Mouse (Mus musculus): ENCODE measurements around the gene Chaf1a. TPM values are rescaled to one million over a fixed set of nuclear protein-coding genes. Genes with fewer than 3 reads are reported as not detected.

The Chaf1a gene
- polyA plus RNA-seq, 1 experiment from 2014 or later: 14.2 TPM

DNA sequence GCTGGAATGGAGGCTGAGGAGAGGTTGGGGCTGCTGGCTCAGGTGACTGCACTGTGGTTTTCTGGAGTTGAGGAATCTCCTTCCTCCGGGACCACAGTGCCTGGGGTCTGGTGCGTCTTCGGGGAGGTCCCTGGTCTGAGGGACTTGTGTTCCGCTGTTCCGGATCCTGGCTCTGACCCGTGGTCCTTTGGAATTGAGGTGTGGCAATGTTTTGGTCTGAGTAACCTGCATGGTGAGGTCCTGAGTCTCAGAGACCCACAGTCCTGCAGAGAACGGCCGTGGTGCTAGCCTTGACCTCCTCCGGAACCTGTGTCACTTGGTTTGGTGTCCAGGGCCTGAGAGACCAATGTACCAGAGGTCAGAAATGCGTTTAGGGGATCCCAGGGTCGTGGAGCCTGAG, 39.7 kb downstream of the Chaf1a start:
- Histone ChIP-seq H3K9me3 (ENCODE audit: control insufficient read depth, low read length) (no peaks in the 10 kb centered on the region), H3K27me3 (replicated peaks; ENCODE audit: control insufficient read depth, insufficient read depth, low read length) (no peaks in the 10 kb centered on the region), H3K4me1 (ENCODE audit: control insufficient read depth, insufficient read depth, low read length) (peaks cover 18% of the 10 kb centered on the region), H3K36me3 (ENCODE audit: control insufficient read depth, insufficient read depth, low read length) (peaks cover 22% of the 10 kb centered on the region), H3K4me3 (ENCODE audit: low read depth, low read length) (peak overlapping the region; percentile 92), H3K9ac (ENCODE audit: low read depth, low read length) (peak overlapping the region; percentile 88), H3K27ac (replicated peaks; ENCODE audit: low read depth, low read length) (peak overlapping the region; percentile 69), H3K4me2 (ENCODE audit: low read depth, low read length) (peak overlapping the region; percentile 97)
- DNase-seq (ENCODE audit: low spot score) (no peak), ATAC-seq (ENCODE audit: low read depth) (no peak)
- WGBS: under 1% methylated on average over 11 of the region's 11 CpGs

DNA sequence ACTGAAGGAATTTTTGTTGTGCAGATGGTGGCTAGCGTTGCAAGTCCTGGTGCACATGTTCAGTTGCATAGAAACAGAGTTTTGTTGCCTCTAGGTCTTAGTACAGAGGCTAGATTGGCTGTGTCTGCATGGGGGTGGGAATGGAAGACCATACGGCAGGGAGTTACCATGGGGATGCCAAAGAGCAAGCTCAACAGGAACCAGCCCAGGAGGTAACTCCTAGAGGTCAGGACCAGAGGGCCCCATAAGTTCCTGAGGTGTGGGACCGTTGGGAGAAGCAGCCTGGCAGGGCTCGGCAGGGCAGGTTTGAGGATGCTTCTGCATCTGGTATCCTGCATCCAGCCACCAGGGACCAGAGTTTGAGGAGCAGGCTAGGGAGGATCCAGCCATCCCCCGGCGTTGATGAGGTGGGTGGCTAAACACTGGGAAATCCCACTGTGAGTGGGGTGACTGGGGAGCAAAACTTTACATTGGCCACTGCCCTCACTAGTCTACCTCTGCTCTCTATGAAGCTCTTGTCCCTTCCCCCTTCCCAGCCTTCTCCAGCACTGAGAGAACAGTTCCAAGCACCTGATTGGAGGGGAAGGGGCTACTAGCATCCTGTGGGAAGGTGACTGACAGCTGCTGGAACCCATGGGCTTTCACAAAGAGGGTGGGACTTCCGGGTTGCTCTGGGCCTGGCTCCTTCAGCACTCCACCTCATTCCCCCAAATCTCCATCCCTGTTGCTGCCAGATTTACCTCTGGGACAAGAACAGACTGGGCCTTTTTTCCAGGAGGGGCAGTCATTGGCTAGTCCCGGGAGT, 40.7 kb downstream of the Chaf1a start:
- Histone ChIP-seq H3K4me2 (ENCODE audit: low read depth, low read length) (peak overlapping the region; percentile 97), H3K27me3 (replicated peaks; ENCODE audit: control insufficient read depth, insufficient read depth, low read length) (no peaks in the 10 kb centered on the region), H3K36me3 (ENCODE audit: control insufficient read depth, insufficient read depth, low read length) (peaks cover 22% of the 10 kb centered on the region), H3K4me1 (ENCODE audit: control insufficient read depth, insufficient read depth, low read length) (peaks cover 10% of the 10 kb centered on the region), H3K27ac (replicated peaks; ENCODE audit: low read depth, low read length) (peak overlapping the region; percentile 29; the same call in 1 of the 2 replicates), H3K9me3 (ENCODE audit: control insufficient read depth, low read length) (no peaks in the 10 kb centered on the region), H3K4me3 (ENCODE audit: low read depth, low read length) (peak overlapping the region; percentile 92), H3K9ac (ENCODE audit: low read depth, low read length) (peak overlapping the region; percentile 88)
- ATAC-seq (ENCODE audit: low read depth) (peak; percentile 54), DNase-seq (ENCODE audit: low spot score) (peak; percentile 93)
- WGBS: 2% methylated on average over 6 of the region's 8 CpGs

DNA sequence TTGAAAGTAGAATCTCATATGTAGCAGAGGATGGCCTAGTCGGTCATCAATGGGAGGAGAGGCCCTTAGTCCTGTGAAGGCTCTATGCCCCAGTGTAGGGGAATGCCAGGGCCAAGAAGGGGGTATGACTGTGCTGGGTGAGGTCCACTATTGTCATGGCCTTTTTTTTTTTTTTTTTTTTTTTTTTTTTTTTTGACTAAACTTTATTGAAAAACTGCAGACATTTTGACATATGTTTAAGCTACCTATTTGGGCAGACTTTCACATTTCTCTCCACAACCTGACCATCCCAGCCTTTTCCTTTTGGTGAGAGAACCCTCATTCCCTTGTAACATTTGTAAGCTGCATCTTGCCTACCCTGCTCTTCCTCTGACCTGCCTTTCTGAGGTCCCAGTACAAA, 52.1 kb downstream of the Chaf1a start:
- 69% methylated on average over 1 of the region's 1 CpGs for WGBS
- H3K36me3 ChIP-seq (ENCODE audit: control insufficient read depth, insufficient read depth, low read length): peaks cover 75% of the 10 kb centered on the region

DNA sequence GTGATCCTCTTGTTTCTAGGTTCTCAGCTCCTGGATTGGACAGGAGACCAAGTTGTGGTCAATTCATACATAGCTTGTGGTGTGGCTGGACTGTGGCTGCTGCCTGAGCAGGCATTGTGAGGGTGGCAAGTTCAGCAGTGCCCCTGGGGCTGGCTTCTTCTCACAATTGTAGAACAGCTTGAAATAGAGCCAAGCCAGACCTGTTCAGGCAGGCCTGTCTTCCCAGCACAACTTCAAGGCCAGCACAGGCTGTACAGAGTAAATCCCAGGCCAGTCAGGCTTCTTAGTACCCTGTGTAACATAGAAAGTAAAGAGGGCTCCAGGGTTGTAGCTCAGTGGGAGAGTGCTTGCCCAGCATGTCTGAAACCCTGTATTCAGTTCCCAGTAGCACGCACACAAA, 52.6 kb downstream of the Chaf1a start:
- Histone ChIP-seq H3K4me2 (ENCODE audit: low read depth, low read length) (no peak overlapping the region), H3K9me3 (ENCODE audit: control insufficient read depth, low read length) (no peaks in the 10 kb centered on the region), H3K27ac (replicated peaks; ENCODE audit: low read depth, low read length) (no peak overlapping the region), H3K27me3 (replicated peaks; ENCODE audit: control insufficient read depth, insufficient read depth, low read length) (no peaks in the 10 kb centered on the region), H3K4me3 (ENCODE audit: low read depth, low read length) (no peak overlapping the region), H3K4me1 (ENCODE audit: control insufficient read depth, insufficient read depth, low read length) (no peaks in the 10 kb centered on the region), H3K36me3 (ENCODE audit: control insufficient read depth, insufficient read depth, low read length) (peaks cover 75% of the 10 kb centered on the region), H3K9ac (ENCODE audit: low read depth, low read length) (no peak overlapping the region)
- ATAC-seq (ENCODE audit: low read depth): peak; percentile 56
- WGBS: 87% methylated on average over 1 of the region's 1 CpGs
- peak; percentile 67 for DNase-seq (ENCODE audit: low spot score)

More for the DNA sequence above, 52.1 kb downstream of the Chaf1a start:
- no peak overlapping the region for H3K27ac ChIP-seq (replicated peaks; ENCODE audit: low read depth, low read length)
- H3K9me3 ChIP-seq (ENCODE audit: control insufficient read depth, low read length): no peaks in the 10 kb centered on the region
- no peak for ATAC-seq (ENCODE audit: low read depth)
- DNase-seq (ENCODE audit: low spot score): no peak
- H3K4me2 ChIP-seq (ENCODE audit: low read depth, low read length): no peak overlapping the region
- H3K9ac ChIP-seq (ENCODE audit: low read depth, low read length): no peak overlapping the region
- no peaks in the 10 kb centered on the region for H3K27me3 ChIP-seq (replicated peaks; ENCODE audit: control insufficient read depth, insufficient read depth, low read length)
- H3K4me3 ChIP-seq (ENCODE audit: low read depth, low read length): no peak overlapping the region
- H3K4me1 ChIP-seq (ENCODE audit: control insufficient read depth, insufficient read depth, low read length): no peaks in the 10 kb centered on the region

DNA sequence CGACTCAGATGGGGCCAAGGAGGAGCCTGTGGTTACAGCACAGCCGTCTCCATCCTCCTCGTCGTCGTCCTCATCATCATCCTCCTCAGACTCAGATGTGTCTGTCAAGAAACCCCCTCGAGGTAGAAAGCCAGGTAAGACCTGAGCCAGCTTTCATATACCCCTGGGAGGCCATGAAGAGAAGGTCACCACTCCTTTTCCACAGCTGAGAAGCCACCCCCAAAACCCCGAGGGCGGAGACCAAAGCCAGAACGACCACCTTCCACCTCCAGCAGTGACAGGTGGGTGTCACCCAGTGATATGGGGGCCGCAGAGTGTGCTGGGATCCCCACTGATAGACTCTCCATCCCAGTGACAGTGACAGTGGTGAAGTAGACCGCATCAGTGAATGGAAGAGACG, 56.6 kb downstream of the Chaf1a start:
- ATAC-seq (ENCODE audit: low read depth) (no peak), DNase-seq (ENCODE audit: low spot score) (no peak)
- H3K4me1 ChIP-seq (ENCODE audit: control insufficient read depth, insufficient read depth, low read length): no peaks in the 10 kb centered on the region
- no peaks in the 10 kb centered on the region for H3K27me3 ChIP-seq (replicated peaks; ENCODE audit: control insufficient read depth, insufficient read depth, low read length)
- H3K27ac ChIP-seq (replicated peaks; ENCODE audit: low read depth, low read length): no peak overlapping the region
- H3K4me2 ChIP-seq (ENCODE audit: low read depth, low read length): no peak overlapping the region
- WGBS: 88% methylated on average over 12 of the region's 12 CpGs
- no peak overlapping the region for H3K4me3 ChIP-seq (ENCODE audit: low read depth, low read length)
- no peaks in the 10 kb centered on the region for H3K9me3 ChIP-seq (ENCODE audit: control insufficient read depth, low read length)
- peaks cover 84% of the 10 kb centered on the region for H3K36me3 ChIP-seq (ENCODE audit: control insufficient read depth, insufficient read depth, low read length)
- H3K9ac ChIP-seq (ENCODE audit: low read depth, low read length): no peak overlapping the region

DNA sequence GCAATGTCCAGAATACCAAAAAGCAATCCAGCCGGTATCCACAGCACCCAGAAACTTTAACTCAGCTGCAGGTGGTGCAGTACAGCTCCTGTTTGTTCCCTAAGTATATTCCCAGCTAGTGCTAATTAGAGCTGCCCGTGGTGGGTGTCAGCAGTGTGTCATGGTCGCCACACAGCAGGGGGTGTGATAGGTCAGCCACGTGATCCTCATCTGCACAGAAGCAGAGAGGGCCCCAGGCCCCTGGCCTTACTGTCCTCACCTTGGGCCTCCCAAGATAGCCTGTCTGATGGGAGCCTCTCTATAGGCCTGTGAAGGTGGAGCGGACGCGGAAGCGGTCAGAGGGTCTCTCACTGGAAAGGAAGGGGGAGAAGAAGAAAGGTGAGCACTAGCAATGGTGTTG, 57.9 kb downstream of the Chaf1a start:
- no peak for ATAC-seq (ENCODE audit: low read depth)

DNA sequence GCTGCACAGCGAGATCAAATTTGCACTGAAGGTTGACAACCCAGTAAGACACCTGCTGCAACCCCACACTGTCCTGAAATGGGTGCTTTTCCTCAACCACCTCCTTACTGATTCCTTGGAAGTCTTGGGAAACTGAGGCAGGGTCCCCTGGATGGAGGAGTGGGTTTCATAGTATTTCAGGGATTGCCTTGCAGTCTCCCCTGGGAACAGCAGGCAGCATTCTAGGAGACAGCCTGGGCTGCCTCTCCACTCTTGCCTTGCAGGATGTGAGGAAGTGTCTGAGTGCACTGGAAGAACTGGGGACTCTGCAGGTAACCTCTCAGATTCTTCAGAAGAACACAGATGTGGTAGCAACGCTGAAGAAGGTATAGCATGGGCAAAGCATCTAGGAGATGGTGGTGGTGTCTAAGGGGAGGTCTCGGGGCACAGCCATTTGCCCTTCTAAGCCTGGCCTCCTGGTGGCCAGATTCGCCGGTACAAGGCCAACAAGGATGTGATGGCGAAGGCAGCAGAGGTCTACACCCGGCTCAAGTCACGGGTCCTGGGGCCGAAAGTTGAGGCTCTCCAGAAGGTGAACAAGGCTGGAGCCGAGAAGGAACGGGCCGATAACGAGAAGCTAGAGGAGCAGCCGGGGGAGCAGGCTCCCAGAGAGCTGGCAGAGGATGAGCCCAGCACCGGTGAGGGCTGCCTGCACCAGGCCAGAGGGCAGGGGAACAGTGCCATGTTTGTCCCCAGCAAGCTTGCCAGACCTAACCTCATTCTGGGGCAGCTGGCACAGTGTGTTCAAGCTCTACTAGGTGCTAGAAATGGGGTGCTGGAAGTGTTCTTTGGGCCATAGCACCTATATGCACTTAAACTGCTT, 58.7 kb downstream of the Chaf1a start:
- H3K27me3 ChIP-seq (replicated peaks; ENCODE audit: control insufficient read depth, insufficient read depth, low read length): no peaks in the 10 kb centered on the region
- H3K9me3 ChIP-seq (ENCODE audit: control insufficient read depth, low read length): no peaks in the 10 kb centered on the region
- H3K4me1 ChIP-seq (ENCODE audit: control insufficient read depth, insufficient read depth, low read length): no peaks in the 10 kb centered on the region
- ATAC-seq (ENCODE audit: low read depth) (no peak), DNase-seq (ENCODE audit: low spot score) (no peak)
- 91% methylated on average over 15 of the region's 15 CpGs for WGBS
- peaks cover 90% of the 10 kb centered on the region for H3K36me3 ChIP-seq (ENCODE audit: control insufficient read depth, insufficient read depth, low read length)
- no peak overlapping the region for H3K4me2 ChIP-seq (ENCODE audit: low read depth, low read length)
- H3K27ac ChIP-seq (replicated peaks; ENCODE audit: low read depth, low read length): no peak overlapping the region
- H3K4me3 ChIP-seq (ENCODE audit: low read depth, low read length): no peak overlapping the region
- H3K9ac ChIP-seq (ENCODE audit: low read depth, low read length): no peak overlapping the region

More for the DNA sequence above, 57.9 kb downstream of the Chaf1a start:
- DNase-seq (ENCODE audit: low spot score): no peak
- peaks cover 90% of the 10 kb centered on the region for H3K36me3 ChIP-seq (ENCODE audit: control insufficient read depth, insufficient read depth, low read length)
- WGBS: 92% methylated on average over 8 of the region's 8 CpGs
- no peaks in the 10 kb centered on the region for H3K27me3 ChIP-seq (replicated peaks; ENCODE audit: control insufficient read depth, insufficient read depth, low read length)
- no peak overlapping the region for H3K9ac ChIP-seq (ENCODE audit: low read depth, low read length)
- no peak overlapping the region for H3K4me2 ChIP-seq (ENCODE audit: low read depth, low read length)
- H3K4me1 ChIP-seq (ENCODE audit: control insufficient read depth, insufficient read depth, low read length): no peaks in the 10 kb centered on the region
- H3K4me3 ChIP-seq (ENCODE audit: low read depth, low read length): no peak overlapping the region
- H3K9me3 ChIP-seq (ENCODE audit: control insufficient read depth, low read length): no peaks in the 10 kb centered on the region
- no peak overlapping the region for H3K27ac ChIP-seq (replicated peaks; ENCODE audit: low read depth, low read length)

DNA sequence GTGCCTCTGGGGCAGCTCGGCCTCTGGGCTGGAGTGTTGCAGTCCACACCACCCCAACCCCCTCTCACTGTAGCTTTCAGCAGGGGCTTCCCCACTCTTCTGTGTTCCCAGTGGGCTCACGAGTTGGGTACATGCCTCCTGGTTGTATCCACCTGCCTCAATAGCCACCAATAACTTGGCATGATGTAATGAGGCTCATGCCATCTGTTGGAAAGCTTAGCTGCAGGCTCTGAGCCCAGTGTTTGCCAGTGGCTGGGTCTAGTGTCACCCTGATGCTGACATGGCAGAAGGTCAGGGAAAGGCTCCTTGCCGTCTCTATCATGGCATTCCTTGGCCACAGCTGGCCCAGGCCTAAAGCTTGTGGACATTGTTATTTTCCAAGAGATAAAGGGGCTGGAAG, 60.6 kb downstream of the Chaf1a start:
- Histone ChIP-seq H3K4me2 (ENCODE audit: low read depth, low read length) (no peak overlapping the region), H3K27me3 (replicated peaks; ENCODE audit: control insufficient read depth, insufficient read depth, low read length) (no peaks in the 10 kb centered on the region), H3K4me3 (ENCODE audit: low read depth, low read length) (no peak overlapping the region), H3K4me1 (ENCODE audit: control insufficient read depth, insufficient read depth, low read length) (no peaks in the 10 kb centered on the region), H3K9me3 (ENCODE audit: control insufficient read depth, low read length) (no peaks in the 10 kb centered on the region), H3K36me3 (ENCODE audit: control insufficient read depth, insufficient read depth, low read length) (peaks cover 81% of the 10 kb centered on the region), H3K9ac (ENCODE audit: low read depth, low read length) (no peak overlapping the region), H3K27ac (replicated peaks; ENCODE audit: low read depth, low read length) (no peak overlapping the region)
- ATAC-seq (ENCODE audit: low read depth) (no peak), DNase-seq (ENCODE audit: low spot score) (no peak)
- 96% methylated on average over 2 of the region's 3 CpGs for WGBS
